19 mouse cellular contexts compared by ENCODE assay signal in the genomic region with DNA sequence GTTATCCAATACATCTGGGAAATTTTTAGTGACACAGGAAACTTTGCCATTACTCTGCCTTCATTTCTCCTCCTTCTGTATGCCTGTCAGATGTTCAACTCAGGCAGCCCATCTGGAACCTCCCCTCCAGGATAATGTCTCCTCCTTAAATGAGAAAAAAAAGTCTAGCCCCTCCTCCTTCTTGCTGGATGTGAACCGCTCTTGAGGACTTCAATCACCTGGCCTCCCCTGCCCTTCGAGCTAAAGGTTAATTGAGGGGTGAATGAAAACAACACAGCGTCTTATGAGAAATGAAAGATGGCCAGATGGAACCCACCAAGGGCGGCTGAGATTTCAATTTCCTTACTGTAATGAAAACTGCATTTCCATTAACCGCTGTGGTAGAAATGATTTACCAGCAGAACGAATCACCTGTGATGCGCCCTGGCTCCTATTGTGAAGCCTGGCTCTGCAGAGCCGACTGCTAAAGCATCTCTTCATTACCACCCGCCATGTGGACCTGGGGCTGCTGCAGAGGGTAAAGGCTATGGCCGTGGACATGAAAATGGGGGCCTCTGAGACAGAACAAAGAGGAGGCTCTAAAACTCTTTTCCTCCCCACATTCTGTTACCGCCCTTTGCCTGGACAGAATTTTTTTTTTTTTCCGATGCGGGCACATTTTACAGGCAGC.
A peak's percentile ranks its signal among the peaks of the same experiment; 100 is the strongest.
DNase-seq lines count a peak whose midpoint lies in the region; ATAC-seq and TF ChIP-seq lines count a peak whose summit lies in the region.
"Had no signal": no experiment of that assay in that cellular context is flagged by ENCODE, and none has a peak within 500 bp of the region (broad histone marks: within the 10 kb centered on the region; RNA-seq: fewer than 3 reads in every experiment).

No protein-coding gene starts in this region.

- ATAC-seq in kidney, postnatal 0 days (replicated peaks; ENCODE audit: low FRiP score, low read depth), result 0 out of 2 replicates have a peak, but pooled peaks have one; percentile 37
- no peak for ATAC-seq in stomach, embryonic 15.5 days (ENCODE audit: insufficient read depth, low FRiP score, low read depth)
- ATAC-seq in stomach, postnatal 0 days (ENCODE audit: low FRiP score, low TSS enrichment), result no peak
- ATAC-seq in hindbrain, embryonic 12.5 days (ENCODE audit: low FRiP score), result peak; percentile 81
- ATAC-seq in neural tube, embryonic 14.5 days (ENCODE audit: low read depth), result peak; percentile 47; the same call in 1 of the 2 replicates
- ATAC-seq in erythroid progenitor cell, adult 5-6 weeks (replicated peaks; ENCODE audit: low FRiP score, poor library complexity, severe bottlenecking), result no peak
- ATAC-seq: forebrain, embryonic 13.5 days; Patski had no signal

- H3K9me3 ChIP-seq in kidney, postnatal 0 days (replicated peaks; ENCODE audit: low read length), result no peaks in the 10 kb centered on the region
- no peaks in the 10 kb centered on the region for H3K9me3 ChIP-seq in stomach, embryonic 15.5 days
- no peaks in the 10 kb centered on the region for H3K9me3 ChIP-seq in stomach, postnatal 0 days (ENCODE audit: control insufficient read depth, low read length)
- H3K9me3 ChIP-seq in hindbrain, embryonic 12.5 days (replicated peaks), result no peaks in the 10 kb centered on the region
- H3K9me3 ChIP-seq in neural tube, embryonic 14.5 days (ENCODE audit: control insufficient read depth, low read length), result no peaks in the 10 kb centered on the region
- H3K9me3 ChIP-seq: embryonic facial prominence, embryonic 15.5 days; forebrain, embryonic 13.5 days; limb, embryonic 15.5 days; neural tube, embryonic 12.5 days had no signal

- no peak overlapping the region for H3K4me3 ChIP-seq in kidney, postnatal 0 days (replicated peaks; ENCODE audit: low read depth, low read length)
- H3K4me3 ChIP-seq in stomach, embryonic 15.5 days (replicated peaks), result no peak overlapping the region
- H3K4me3 ChIP-seq in stomach, postnatal 0 days (ENCODE audit: low read depth, low read length), result no peak overlapping the region
- H3K4me3 ChIP-seq in hindbrain, embryonic 12.5 days, result no peak overlapping the region
- no peak overlapping the region for H3K4me3 ChIP-seq in neural tube, embryonic 14.5 days (ENCODE audit: low read depth, low read length)
- H3K4me3 ChIP-seq: embryonic facial prominence, embryonic 15.5 days; forebrain, embryonic 13.5 days; limb, embryonic 15.5 days; neural tube, embryonic 12.5 days had no signal

- no peak overlapping the region for H3K27ac ChIP-seq in kidney, postnatal 0 days
- peak overlapping the region; percentile 35; the same call in 1 of the 2 replicates for H3K27ac ChIP-seq in stomach, embryonic 15.5 days
- H3K27ac ChIP-seq in stomach, postnatal 0 days (replicated peaks), result no peak overlapping the region
- H3K27ac ChIP-seq in hindbrain, embryonic 12.5 days, result peak overlapping the region; percentile 56
- H3K27ac ChIP-seq in neural tube, embryonic 14.5 days (ENCODE audit: low read depth, low read length), result no peak overlapping the region
- H3K27ac ChIP-seq: embryonic facial prominence, embryonic 15.5 days; forebrain, embryonic 13.5 days; limb, embryonic 15.5 days; neural tube, embryonic 12.5 days had no signal

- no peaks in the 10 kb centered on the region for H3K36me3 ChIP-seq in kidney, postnatal 0 days (ENCODE audit: insufficient read depth, low read length)
- H3K36me3 ChIP-seq in stomach, embryonic 15.5 days, result no peaks in the 10 kb centered on the region
- no peaks in the 10 kb centered on the region for H3K36me3 ChIP-seq in stomach, postnatal 0 days (ENCODE audit: control insufficient read depth, insufficient read depth, low read length)
- H3K36me3 ChIP-seq in hindbrain, embryonic 12.5 days, result no peaks in the 10 kb centered on the region
- no peaks in the 10 kb centered on the region for H3K36me3 ChIP-seq in neural tube, embryonic 14.5 days (ENCODE audit: control insufficient read depth, insufficient read depth, low read length)
- H3K36me3 ChIP-seq: embryonic facial prominence, embryonic 15.5 days; limb, embryonic 15.5 days; neural tube, embryonic 12.5 days had no signal

- TF ChIP-seq CTCF in kidney, postnatal 0 days (IDR thresholded peaks at IDR 0.05; ENCODE audit: low read depth), result no peak
- TF ChIP-seq CTCF in stomach, postnatal 0 days (IDR thresholded peaks at IDR 0.05; ENCODE audit: low read depth), result no peak

- WGBS in kidney, postnatal 0 days, result 27% methylated on average over 13 of the region's 13 CpGs
- 71% methylated on average over 13 of the region's 13 CpGs for WGBS in stomach, embryonic 15.5 days
- WGBS in stomach, postnatal 0 days, result 78% methylated on average over 13 of the region's 13 CpGs
- 54% methylated on average over 13 of the region's 13 CpGs for WGBS in hindbrain, embryonic 12.5 days
- 61% methylated on average over 13 of the region's 13 CpGs for WGBS in neural tube, embryonic 14.5 days

- peak; percentile 46 for DNase-seq in kidney, postnatal 0 days (ENCODE audit: low spot score)
- no peak for DNase-seq in kidney, postnatal 10 days
- DNase-seq in stomach, postnatal 0 days (ENCODE audit: low spot score), result no peak
- DNase-seq in cerebellum, postnatal 25 days, result no peak
- DNase-seq: adrenal gland, postnatal 14 days; cerebellum, adult 8-10 months; heart, postnatal 4 days; kidney, adult 8-10 months; lung, postnatal 14 days; right cerebral cortex, postnatal 4 days had no signal

- TF ChIP-seq EP300 in stomach, postnatal 0 days (optimal IDR thresholded peaks at IDR 0.05), result no peak

- H3K4me2 ChIP-seq in kidney, postnatal 0 days (ENCODE audit: low read length), result no peak overlapping the region
- H3K4me2 ChIP-seq in stomach, embryonic 15.5 days, result no peak overlapping the region
- H3K4me2 ChIP-seq in stomach, postnatal 0 days (replicated peaks; ENCODE audit: low read depth), result no peak overlapping the region
- no peak overlapping the region for H3K4me2 ChIP-seq in hindbrain, embryonic 12.5 days (replicated peaks)
- no peak overlapping the region for H3K4me2 ChIP-seq in neural tube, embryonic 14.5 days (ENCODE audit: low read depth, low read length)
- H3K4me2 ChIP-seq: embryonic facial prominence, embryonic 15.5 days; forebrain, embryonic 13.5 days; limb, embryonic 15.5 days; neural tube, embryonic 12.5 days had no signal

- H3K27me3 ChIP-seq in kidney, postnatal 0 days (ENCODE audit: insufficient read depth, low read length), result no peaks in the 10 kb centered on the region
- H3K27me3 ChIP-seq in stomach, embryonic 15.5 days (replicated peaks), result no peaks in the 10 kb centered on the region
- no peaks in the 10 kb centered on the region for H3K27me3 ChIP-seq in stomach, postnatal 0 days (ENCODE audit: control insufficient read depth, insufficient read depth, low read length)
- no peaks in the 10 kb centered on the region for H3K27me3 ChIP-seq in hindbrain, embryonic 12.5 days
- no peaks in the 10 kb centered on the region for H3K27me3 ChIP-seq in neural tube, embryonic 14.5 days (ENCODE audit: control insufficient read depth, insufficient read depth, low read length)
- H3K27me3 ChIP-seq: embryonic facial prominence, embryonic 15.5 days; forebrain, embryonic 13.5 days; limb, embryonic 15.5 days; neural tube, embryonic 12.5 days; Patski had no signal

- peaks cover 9% of the 10 kb centered on the region for H3K4me1 ChIP-seq in kidney, postnatal 0 days (replicated peaks; ENCODE audit: insufficient read depth, low read length)
- peaks cover 12% of the 10 kb centered on the region for H3K4me1 ChIP-seq in stomach, embryonic 15.5 days
- H3K4me1 ChIP-seq in stomach, postnatal 0 days (replicated peaks; ENCODE audit: control insufficient read depth, insufficient read depth), result peaks cover 4% of the 10 kb centered on the region
- peaks cover 7% of the 10 kb centered on the region for H3K4me1 ChIP-seq in hindbrain, embryonic 12.5 days
- H3K4me1 ChIP-seq in neural tube, embryonic 14.5 days (ENCODE audit: control insufficient read depth, insufficient read depth, low read length), result no peaks in the 10 kb centered on the region

- H3K9ac ChIP-seq in kidney, postnatal 0 days (ENCODE audit: low read depth, low read length), result no peak overlapping the region
- H3K9ac ChIP-seq in stomach, embryonic 15.5 days, result no peak overlapping the region
- H3K9ac ChIP-seq in stomach, postnatal 0 days (ENCODE audit: low read length), result no peak overlapping the region
- no peak overlapping the region for H3K9ac ChIP-seq in hindbrain, embryonic 12.5 days
- H3K9ac ChIP-seq in neural tube, embryonic 14.5 days (replicated peaks; ENCODE audit: low read depth, low read length), result no peak overlapping the region
- H3K9ac ChIP-seq: embryonic facial prominence, embryonic 15.5 days; forebrain, embryonic 13.5 days; limb, embryonic 15.5 days; neural tube, embryonic 12.5 days had no signal

Comparison
In these comparisons a context has a peak if more than half of its experiments do, and no peak if none do; other contexts are left out.
1. H3K27ac ChIP-seq: peak in stomach, embryonic 15.5 days (single experiment) and hindbrain, embryonic 12.5 days (single experiment); none in kidney, postnatal 0 days (single experiment), stomach, postnatal 0 days (single experiment) and neural tube, embryonic 14.5 days (single experiment).
2. ATAC-seq: peak in kidney, postnatal 0 days (single experiment), hindbrain, embryonic 12.5 days (single experiment) and neural tube, embryonic 14.5 days (single experiment); none in stomach, embryonic 15.5 days (single experiment), stomach, postnatal 0 days (single experiment) and erythroid progenitor cell, adult 5-6 weeks (single experiment).